ENCODE assay signal across 16 mouse cellular contexts in genomic region chr11:47264267-47264984, GRCm38 (mm10).
DNase-seq lines count a peak whose midpoint lies in the region; ATAC-seq and TF ChIP-seq lines count a peak whose summit lies in the region.
"Had no signal": no experiment of that assay in that cellular context is flagged by ENCODE, and none has a peak within 500 bp of the region (broad histone marks: within the 10 kb centered on the region; RNA-seq: fewer than 3 reads in every experiment).

No protein-coding gene starts in this region.

- no peak for TF ChIP-seq CTCF in hindbrain, postnatal 0 days (IDR thresholded peaks at IDR 0.05; ENCODE audit: low read depth)
- TF ChIP-seq CTCF in left cerebral cortex, adult 2 months (IDR thresholded peaks at IDR 0.05) = no peak

- no peak overlapping the region for H3K27ac ChIP-seq in midbrain, embryonic 12.5 days (replicated peaks)
- H3K27ac ChIP-seq in midbrain, embryonic 10.5 days (replicated peaks) = no peak overlapping the region
- no peak overlapping the region for H3K27ac ChIP-seq in forebrain, embryonic 16.5 days (ENCODE audit: low read length)
- no peak overlapping the region for H3K27ac ChIP-seq in hindbrain, postnatal 0 days
- H3K27ac ChIP-seq in left cerebral cortex, adult 2 months = no peak overlapping the region
- H3K27ac ChIP-seq: embryonic facial prominence, embryonic 10.5 days; heart, embryonic 13.5 days; liver, embryonic 15.5 days had no signal

- no peaks in the 10 kb centered on the region for H3K36me3 ChIP-seq in midbrain, embryonic 12.5 days
- H3K36me3 ChIP-seq in midbrain, embryonic 10.5 days = no peaks in the 10 kb centered on the region
- H3K36me3 ChIP-seq in forebrain, embryonic 16.5 days (ENCODE audit: control insufficient read depth, insufficient read depth) = no peaks in the 10 kb centered on the region
- no peaks in the 10 kb centered on the region for H3K36me3 ChIP-seq in hindbrain, postnatal 0 days (ENCODE audit: insufficient read depth, low read length)
- H3K36me3 ChIP-seq: embryonic facial prominence, embryonic 10.5 days; heart, embryonic 13.5 days; liver, embryonic 15.5 days had no signal

- peak; percentile 82; the same call in 1 of the 2 replicates for ATAC-seq in midbrain, embryonic 12.5 days (ENCODE audit: low FRiP score, low read depth)
- peak; percentile 87 for ATAC-seq in forebrain, embryonic 16.5 days
- no peak for ATAC-seq in hindbrain, postnatal 0 days

- no peaks in the 10 kb centered on the region for H3K9me3 ChIP-seq in midbrain, embryonic 12.5 days
- no peaks in the 10 kb centered on the region for H3K9me3 ChIP-seq in midbrain, embryonic 10.5 days (replicated peaks)
- H3K9me3 ChIP-seq in forebrain, embryonic 16.5 days (ENCODE audit: control insufficient read depth, low read length) = no peaks in the 10 kb centered on the region
- H3K9me3 ChIP-seq in hindbrain, postnatal 0 days (ENCODE audit: low read length) = no peaks in the 10 kb centered on the region
- H3K9me3 ChIP-seq: embryonic facial prominence, embryonic 10.5 days; heart, embryonic 13.5 days; liver, embryonic 15.5 days had no signal

- 85% methylated on average over 9 of the region's 9 CpGs for whole genome bisulfite sequencing in midbrain, embryonic 12.5 days
- WGBS in midbrain, embryonic 10.5 days = 84% methylated on average over 9 of the region's 9 CpGs
- WGBS in forebrain, embryonic 16.5 days = 38% methylated on average over 9 of the region's 9 CpGs
- 60% methylated on average over 9 of the region's 9 CpGs for WGBS in hindbrain, postnatal 0 days

- no peak overlapping the region for H3K9ac ChIP-seq in midbrain, embryonic 12.5 days (replicated peaks)
- H3K9ac ChIP-seq in forebrain, embryonic 16.5 days (replicated peaks; ENCODE audit: low read depth, low read length) = no peak overlapping the region
- H3K9ac ChIP-seq in hindbrain, postnatal 0 days (replicated peaks; ENCODE audit: low read length) = no peak overlapping the region
- H3K9ac ChIP-seq: heart, embryonic 13.5 days; liver, embryonic 15.5 days had no signal

- no peak for DNase-seq in midbrain, embryonic 10.5 days (ENCODE audit: low spot score)
- DNase-seq in hindbrain, postnatal 0 days (ENCODE audit: low spot score) = peak; percentile 32
- DNase-seq in left cerebral cortex, adult 2 months (ENCODE audit: extremely low spot score in 1 of 2, low spot score in 2 of 2) = no peak
- DNase-seq in kidney, adult 18-20 months = no peak
- DNase-seq in gastrocnemius, adult 8-10 months (ENCODE audit: low spot score in 2 of 2) = no peak
- DNase-seq: B cell, adult 2 months; cerebellum, adult 2 months; gastrocnemius, postnatal 10 days; heart, adult 18-20 months; kidney, postnatal 4 days; right cerebral cortex, postnatal 25 days had no signal

- intact Hi-C loops in left cerebral cortex, adult 2 months (cut with DNase I) = no loop called here

- no peaks in the 10 kb centered on the region for H3K4me1 ChIP-seq in midbrain, embryonic 12.5 days
- no peaks in the 10 kb centered on the region for H3K4me1 ChIP-seq in midbrain, embryonic 10.5 days
- no peaks in the 10 kb centered on the region for H3K4me1 ChIP-seq in forebrain, embryonic 16.5 days (replicated peaks; ENCODE audit: control insufficient read depth, insufficient read depth, low read length)
- no peaks in the 10 kb centered on the region for H3K4me1 ChIP-seq in hindbrain, postnatal 0 days (ENCODE audit: insufficient read depth, low read length)
- H3K4me1 ChIP-seq: embryonic facial prominence, embryonic 10.5 days; liver, embryonic 15.5 days had no signal

- no peak overlapping the region for H3K4me2 ChIP-seq in midbrain, embryonic 12.5 days (replicated peaks)
- H3K4me2 ChIP-seq in forebrain, embryonic 16.5 days (ENCODE audit: low read length) = no peak overlapping the region
- no peak overlapping the region for H3K4me2 ChIP-seq in hindbrain, postnatal 0 days (ENCODE audit: low read depth, low read length)
- H3K4me2 ChIP-seq: heart, embryonic 13.5 days; liver, embryonic 15.5 days had no signal

- H3K27me3 ChIP-seq in midbrain, embryonic 12.5 days = no peaks in the 10 kb centered on the region
- no peaks in the 10 kb centered on the region for H3K27me3 ChIP-seq in midbrain, embryonic 10.5 days (ENCODE audit: low read depth, poor library complexity, severe bottlenecking)
- H3K27me3 ChIP-seq in forebrain, embryonic 16.5 days (replicated peaks; ENCODE audit: control insufficient read depth, insufficient read depth, low read length) = no peaks in the 10 kb centered on the region
- no peaks in the 10 kb centered on the region for H3K27me3 ChIP-seq in hindbrain, postnatal 0 days (ENCODE audit: insufficient read depth, low read length)
- H3K27me3 ChIP-seq: heart, embryonic 13.5 days; liver, embryonic 15.5 days had no signal

- H3K4me3 ChIP-seq in midbrain, embryonic 12.5 days = no peak overlapping the region
- no peak overlapping the region for H3K4me3 ChIP-seq in midbrain, embryonic 10.5 days
- H3K4me3 ChIP-seq in forebrain, embryonic 16.5 days (replicated peaks; ENCODE audit: low read length) = no peak overlapping the region
- H3K4me3 ChIP-seq in hindbrain, postnatal 0 days (ENCODE audit: low read length) = no peak overlapping the region
- no peak overlapping the region for H3K4me3 ChIP-seq in left cerebral cortex, adult 2 months
- H3K4me3 ChIP-seq: embryonic facial prominence, embryonic 10.5 days; heart, embryonic 13.5 days; liver, embryonic 15.5 days had no signal
